Mouse (Mus musculus): Measurements from ENCODE around the gene Pkp4.

GRCm38 (mm10) chr2:59170208-59170589 is 9.5 kb downstream of the Pkp4 start:
- TF ChIP-seq CTCF (IDR thresholded peaks at IDR 0.05; ENCODE audit: low read depth, low read length) = no peak
- TF ChIP-seq POLR2A (IDR thresholded peaks at IDR 0.05; ENCODE audit: extremely low read depth, insufficient read depth, low read length) = no peak

Data from liver, adult 2 months (tissue).